Mouse (Mus musculus) left cerebral cortex, postnatal 36 days (tissue): ENCODE results near the gene Iqcf3. TPM values are rescaled to one million over a fixed set of nuclear protein-coding genes. Genes with fewer than 3 reads are reported as not detected.

Experiments
- DNase-seq, 2 experiments: peaks; one replicate each; pipeline ENCODE4 v3.0.0; 2021 to 2022; ENCODE audit warnings: low spot score in 2 of 2, mixed read lengths in 1 of 2
- intact Hi-C: fragments of 180-260 bp; cut with DNase I; formaldehyde crosslinking; loops from one replicate; pipeline ENCODE4 v1.15.1; 2025
- total RNA-seq, 2 experiments: library from RNA; stranded (reverse); gene quantifications; 2 replicates each; pipeline ENCODE4 v1.2.3; 2021

Iqcf3 gene
- total RNA-seq, 2 experiments from 2014 or later: not detected

- intact Hi-C loops: loop anchor here (5.0 kb wide), 1 partner anchor 188 kb away; no protein-coding TSS in a partner anchor
- DNase-seq: no peak
Observed at GRCm38 (mm10) chr9:106475046-106475445, 86.4 kb downstream of the Iqcf3 start.

- intact Hi-C loops: no loop called here
- peak in 1 of 2 experiments; percentile 45 for DNase-seq
Observed at GRCm38 (mm10) chr9:106474456-106474855, 87.0 kb downstream of the Iqcf3 start.

GRCm38 (mm10) chr9:106473753-106474105 is 87.7 kb downstream of the Iqcf3 start:
- intact Hi-C loops: no loop called here
- no peak for DNase-seq

GRCm38 (mm10) chr9:106473081-106473752 is 88.2 kb downstream of the Iqcf3 start:
- DNase-seq: peak in 1 of 2 experiments; percentile 3
- intact Hi-C loops: no loop called here

- intact Hi-C loops: no loop called here
- peak in 1 of 2 experiments; percentile 19 for DNase-seq
Observed at GRCm38 (mm10) chr9:106472321-106472720, 89.1 kb downstream of the Iqcf3 start.

- peak in 1 of 2 experiments; percentile 42 for DNase-seq
- intact Hi-C loops: no loop called here
Observed at GRCm38 (mm10) chr9:106471892-106472291, 89.5 kb downstream of the Iqcf3 start.

GRCm38 (mm10) chr9:106470991-106471750 is 90.3 kb downstream of the Iqcf3 start:
- peak in 1 of 2 experiments; percentile 18 for DNase-seq
- intact Hi-C loops: no loop called here

- DNase-seq: no peak
- intact Hi-C loops: no loop called here
Observed at GRCm38 (mm10) chr9:106469776-106470175, 91.7 kb downstream of the Iqcf3 start.

GRCm38 (mm10) chr9:106469317-106469716 is 92.1 kb downstream of the Iqcf3 start:
- intact Hi-C loops: no loop called here
- no peak for DNase-seq

- DNase-seq: no peak
- intact Hi-C loops: no loop called here
Observed at GRCm38 (mm10) chr9:106467746-106468145, 93.7 kb downstream of the Iqcf3 start.

- intact Hi-C loops: no loop called here
- no peak for DNase-seq
Observed at GRCm38 (mm10) chr9:106466721-106467120, 94.7 kb downstream of the Iqcf3 start.

- peak in 1 of 2 experiments; percentile 48 for DNase-seq
- intact Hi-C loops: no loop called here
Observed at GRCm38 (mm10) chr9:106465571-106466200, 95.7 kb downstream of the Iqcf3 start, which contains the start of gene Gpr62. Gene Gpr62 (minus strand): TSS chr9:106465938.

- DNase-seq: peak; percentile 79 to 83
- intact Hi-C loops: no loop called here
Observed at GRCm38 (mm10) chr9:106464751-106465541, 96.5 kb downstream of the Iqcf3 start.

- DNase-seq: no peak
- intact Hi-C loops: no loop called here
Observed at GRCm38 (mm10) chr9:106463122-106464063, 98.0 kb downstream of the Iqcf3 start.

GRCm38 (mm10) chr9:106462430-106462800 is 99.0 kb downstream of the Iqcf3 start:
- DNase-seq: no peak
- intact Hi-C loops: no loop called here

- no peak for DNase-seq
- intact Hi-C loops: no loop called here
Observed at GRCm38 (mm10) chr9:106461641-106462429, 99.6 kb downstream of the Iqcf3 start.

- intact Hi-C loops: no loop called here
- DNase-seq: no peak
Observed at GRCm38 (mm10) chr9:106461026-106461415, 100.4 kb downstream of the Iqcf3 start.
